Comparison of ENCODE assay signal across 13 mouse cellular contexts in genomic region chr5:99587994-99588393, GRCm38 (mm10).
"Had no signal": no experiment of that assay in that cellular context is flagged by ENCODE, and none has a peak within 500 bp of the region (broad histone marks: within the 10 kb centered on the region; RNA-seq: fewer than 3 reads in every experiment).

No protein-coding gene starts in this region.

- H3K36me3 ChIP-seq: liver, embryonic 13.5 days; neural tube, embryonic 12.5 days; neural tube, embryonic 15.5 days had no signal

- H3K9me3 ChIP-seq: liver, embryonic 13.5 days; neural tube, embryonic 12.5 days; neural tube, embryonic 15.5 days had no signal

- DNase-seq: kidney, adult 9 months; kidney, postnatal 14 days; kidney, postnatal 4 days; liver, embryonic 13.5 days; lung, adult 2 months; lung, postnatal 14 days; lung, postnatal 4 days; midbrain, embryonic 14.5 days; thymus, adult 18-20 months; thymus, postnatal 36 days had no signal

- H3K4me3 ChIP-seq: liver, embryonic 13.5 days; neural tube, embryonic 12.5 days; neural tube, embryonic 15.5 days had no signal

- H3K27me3 ChIP-seq: liver, embryonic 13.5 days; neural tube, embryonic 12.5 days; neural tube, embryonic 15.5 days had no signal

- H3K4me2 ChIP-seq: liver, embryonic 13.5 days; midbrain, embryonic 11.5 days; neural tube, embryonic 12.5 days; neural tube, embryonic 15.5 days had no signal

- H3K9ac ChIP-seq: liver, embryonic 13.5 days; neural tube, embryonic 12.5 days; neural tube, embryonic 15.5 days had no signal

- H3K27ac ChIP-seq: liver, embryonic 13.5 days; neural tube, embryonic 12.5 days; neural tube, embryonic 15.5 days had no signal

- H3K4me1 ChIP-seq: liver, embryonic 13.5 days; neural tube, embryonic 12.5 days had no signal
